Mouse (Mus musculus) liver, adult 2 months (tissue): ENCODE measurements around the gene Pif1. TPM values are rescaled to one million over a fixed set of nuclear protein-coding genes. Genes with fewer than 3 reads are reported as not detected.

Source experiments
- DNase-seq: peaks from one replicate; pipeline ENCODE4 v3.0.0-alpha.2; 2011; ENCODE audit warnings: low read depth, low spot score; ENCODE audit errors: extremely low read depth
- H3K27ac ChIP-seq: fragments of 200-500 bp; replicated peaks from 2 replicates; pipeline ENCODE4 v1.5.1; 2012; ENCODE audit warnings: low read depth, mild to moderate bottlenecking, control low read depth, inconsistent platforms, low read length; ENCODE audit not compliant: insufficient read depth
- H3K27me3 ChIP-seq: fragments of 200-500 bp; 2 replicates; pipeline ENCODE4 v1.6.1; 2012; ENCODE audit warnings: mild to moderate bottlenecking, moderate library complexity, low read length, inconsistent platforms; ENCODE audit not compliant: control insufficient read depth, insufficient read depth
- H3K36me3 ChIP-seq: fragments of 200-500 bp; 2 replicates; pipeline ENCODE4 v1.6.1; 2012; ENCODE audit warnings: low read length, inconsistent platforms; ENCODE audit not compliant: control insufficient read depth, insufficient read depth
- H3K4me1 ChIP-seq: fragments of 200-500 bp; 2 replicates; pipeline ENCODE4 v1.6.1; 2011; ENCODE audit warnings: low read length; ENCODE audit not compliant: control insufficient read depth, insufficient read depth
- H3K4me3 ChIP-seq: fragments of 200-500 bp; 2 replicates; pipeline ENCODE4 v1.5.1; 2011; ENCODE audit warnings: low read depth, mild to moderate bottlenecking, control low read depth, low read length, moderate library complexity; ENCODE audit not compliant: insufficient read depth
- H3K79me2 ChIP-seq: fragments of 200-500 bp; 2 replicates; pipeline ENCODE4 v1.6.1; 2012; ENCODE audit warnings: inconsistent platforms, mild to moderate bottlenecking, low read length, moderate library complexity; ENCODE audit not compliant: control insufficient read depth, insufficient read depth
- H3K9ac ChIP-seq: fragments of 200-500 bp; 2 replicates; pipeline ENCODE4 v1.6.1; 2012; ENCODE audit warnings: low read depth, mild to moderate bottlenecking, control low read depth, inconsistent platforms, low read length
- CTCF ChIP-seq: fragments of 200-500 bp; IDR thresholded peaks from 2 replicates; pipeline ENCODE4 v1.5.1; 2011; ENCODE audit warnings: low read depth, low read length, control low read depth
- POLR2A ChIP-seq: fragments of 200-500 bp; IDR thresholded peaks from 2 replicates; pipeline ENCODE4 v1.6.1; 2011; ENCODE audit warnings: low read length, control low read depth; ENCODE audit not compliant: insufficient read depth; ENCODE audit errors: extremely low read depth
- WGBS: fragments of 180-500 bp; shearing (Covaris S2); methylation state at CpG from one replicate; pipeline ENCODE4 v1.1.7; 2018; 5-methylcytosine and 5-hydroxymethylcytosine counted together
- polyA plus RNA-seq: library from polyadenylated mRNA; depleted of rRNA; stranded (reverse); fragments of >200 nt; gene quantifications from 2 replicates; pipeline ENCODE4 v1.2.3, GENCODE M21; 2012
- total RNA-seq: library from RNA; depleted of rRNA; stranded (reverse); fragments of >200 nt; gene quantifications from 2 replicates; pipeline ENCODE4 v1.2.3, GENCODE M21; 2014

Pif1 gene
- total and polyA plus RNA-seq, 2 experiments: 0.04 TPM; not detected in 1

GRCm38 (mm10) chr9:65621666-65622065 lies 34.7 kb downstream of the Pif1 start:
- Histone ChIP-seq H3K79me2 (peaks cover 3% of the 10 kb centered on the region; the same call in 1 of the 2 replicates), H3K27me3 (no peaks in the 10 kb centered on the region), H3K4me3 (no peak overlapping the region), H3K36me3 (no peaks in the 10 kb centered on the region), H3K9ac (peak overlapping the region; percentile 3; the same call in 1 of the 2 replicates), H3K27ac (peak overlapping the region; percentile 72), H3K4me1 (peaks cover 36% of the 10 kb centered on the region)
- peak; percentile 94 for DNase-seq
- no peak for TF ChIP-seq CTCF
- TF ChIP-seq POLR2A: no peak
- WGBS: 25% methylated on average over 2 of the region's 2 CpGs

- H3K36me3 ChIP-seq: no peaks in the 10 kb centered on the region
- TF ChIP-seq POLR2A (no peak), CTCF (no peak)
- peaks cover 36% of the 10 kb centered on the region for H3K4me1 ChIP-seq
- WGBS: 65% methylated on average over 5 of the region's 5 CpGs
- no peak for DNase-seq
- H3K27ac ChIP-seq: peak overlapping the region; percentile 86
- H3K27me3 ChIP-seq: no peaks in the 10 kb centered on the region
- no peak overlapping the region for H3K9ac ChIP-seq
- H3K4me3 ChIP-seq: no peak overlapping the region
- no peaks in the 10 kb centered on the region for H3K79me2 ChIP-seq
Observed at GRCm38 (mm10) chr9:65622826-65623225, 35.9 kb downstream of the Pif1 start.

- TF ChIP-seq POLR2A (no peak), CTCF (no peak)
- Histone ChIP-seq H3K79me2 (no peaks in the 10 kb centered on the region), H3K36me3 (no peaks in the 10 kb centered on the region), H3K27ac (peak overlapping the region; percentile 78), H3K9ac (no peak overlapping the region), H3K27me3 (no peaks in the 10 kb centered on the region), H3K4me3 (no peak overlapping the region), H3K4me1 (peaks cover 32% of the 10 kb centered on the region)
- WGBS: 37% methylated on average over 2 of the region's 2 CpGs
- peak; percentile 84 for DNase-seq
Observed at GRCm38 (mm10) chr9:65624266-65624665, 37.3 kb downstream of the Pif1 start.

- Histone ChIP-seq H3K36me3 (no peaks in the 10 kb centered on the region), H3K27ac (peak within 1 kb of the TSS; percentile 92), H3K4me3 (peak within 1 kb of the TSS; percentile 86), H3K4me1 (peaks cover 14% of the 10 kb centered on the region), H3K9ac (peak within 1 kb of the TSS; percentile 96), H3K79me2 (peaks cover 24% of the 10 kb centered on the region; the same call in 1 of the 2 replicates), H3K27me3 (no peaks in the 10 kb centered on the region)
- TF ChIP-seq CTCF: no peak
- no peak for TF ChIP-seq POLR2A
- DNase-seq: no peak
- WGBS: 16% methylated on average over 33 of the region's 40 CpGs
Observed at GRCm38 (mm10) chr9:65629025-65629766, 42.2 kb downstream of the Pif1 start, which contains the start of gene Rbpms2. TSS of gene Rbpms2 (plus strand) at chr9:65629648.

- H3K9ac ChIP-seq: peak overlapping the region; percentile 96
- H3K4me3 ChIP-seq: peak overlapping the region; percentile 86
- H3K36me3 ChIP-seq: no peaks in the 10 kb centered on the region
- peaks cover 24% of the 10 kb centered on the region; the same call in 1 of the 2 replicates for H3K79me2 ChIP-seq
- peak; percentile 59 for DNase-seq
- under 1% methylated on average over 71 of the region's 83 CpGs for WGBS
- H3K27ac ChIP-seq: peak overlapping the region; percentile 92
- peaks cover 14% of the 10 kb centered on the region for H3K4me1 ChIP-seq
- no peaks in the 10 kb centered on the region for H3K27me3 ChIP-seq
- TF ChIP-seq POLR2A (0 out of 2 replicates have a peak, but pooled peaks have one; percentile 19), CTCF (no peak)
Observed at GRCm38 (mm10) chr9:65629767-65630630, 43.0 kb downstream of the Pif1 start.
